Mouse (Mus musculus): ENCODE results near the gene Gm12845.
A peak's percentile ranks its signal among the peaks of the same experiment; 100 is the strongest.

DNA sequence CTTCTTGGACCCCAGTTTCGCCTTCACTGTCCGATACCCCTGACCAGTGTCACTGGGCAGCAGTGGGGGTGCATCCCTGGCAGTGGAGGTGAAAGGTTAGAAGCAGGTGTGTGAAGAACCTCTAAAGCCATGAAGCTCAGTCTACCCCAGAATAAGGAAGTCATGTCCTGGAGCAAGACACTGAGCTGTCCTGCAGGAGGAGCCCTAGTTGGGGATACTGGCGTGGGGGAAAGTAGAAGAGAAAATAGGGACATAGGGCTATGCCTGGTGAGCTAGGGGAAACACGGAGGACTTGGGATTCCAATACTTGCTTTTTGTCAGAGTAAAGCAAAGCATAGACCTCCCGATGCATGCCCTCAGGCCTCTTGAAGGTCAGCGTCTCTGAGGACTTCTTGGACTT is 43.2 kb upstream of the Gm12845 start:
- TF ChIP-seq CTCF (IDR thresholded peaks at IDR 0.05) (peak; percentile 31), EP300 (IDR thresholded peaks at IDR 0.05) (no peak)

Data from lung, postnatal 0 days (tissue).